Mouse (Mus musculus): ENCODE data around the gene Arl5b. TPM values are rescaled to one million over a fixed set of nuclear protein-coding genes. Genes with fewer than 3 reads are reported as not detected.

Arl5b gene
- polyA plus RNA-seq, 1 experiment from 2014 or later, result 42.1 TPM

Other genes starting within 250 kb of the Arl5b start
- 14.1 and 16.1 TPM in 2 replicates for gene Nsun6, start 5.7 kb downstream of the Arl5b start, polyA plus RNA-seq (2015; fragmentation: Nextera tagmentation; extraction: Ambion mirVana)

All from midbrain, embryonic 13.5 days (tissue).